Mouse (Mus musculus) cerebellum, adult 11 months (tissue): ENCODE data around the gene Vrtn.
A peak's percentile ranks its signal among the peaks of the same experiment; 100 is the strongest.

Source experiments
- DNase-seq: peaks from one replicate; pipeline ENCODE4 v3.0.0; 2022

Vrtn gene

GRCm38 (mm10) chr12:84640654-84641053 is at the start of gene Vrtn:
Gene Vrtn, plus strand, starts transcription at chr12:84641019.
- no peak for DNase-seq

DNA sequence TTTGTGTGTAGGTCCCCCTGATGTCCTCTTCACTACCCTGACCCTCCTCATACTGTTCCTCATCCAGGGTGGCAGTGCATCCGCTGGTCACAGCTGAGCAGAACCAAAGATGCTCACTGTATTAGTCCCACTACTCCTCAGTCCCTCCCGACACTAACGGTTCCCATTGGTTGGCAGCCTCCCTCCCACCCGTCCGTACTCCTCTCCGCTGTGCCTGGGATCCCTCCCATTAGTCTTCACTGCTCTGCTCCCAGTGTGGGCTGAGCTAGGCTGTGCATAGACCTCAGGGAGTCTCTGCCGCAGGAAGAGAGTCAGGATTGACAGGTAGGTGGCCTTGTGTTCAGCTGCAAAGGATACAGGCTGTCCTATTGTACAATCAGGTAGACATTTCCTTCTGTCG is 42.5 kb upstream of the Vrtn start:
- DNase-seq: no peak

GRCm38 (mm10) chr12:84604001-84604400 is 36.8 kb upstream of the Vrtn start:
- DNase-seq: no peak

- DNase-seq: no peak
Observed at GRCm38 (mm10) chr12:84605860-84606259, 35.0 kb upstream of the Vrtn start.

- DNase-seq: no peak
Observed at GRCm38 (mm10) chr12:84611718-84612117, 29.1 kb upstream of the Vrtn start.

GRCm38 (mm10) chr12:84612518-84612917 is 28.3 kb upstream of the Vrtn start:
- no peak for DNase-seq

- DNase-seq: no peak
Observed at GRCm38 (mm10) chr12:84614001-84614400, 26.8 kb upstream of the Vrtn start.

DNA sequence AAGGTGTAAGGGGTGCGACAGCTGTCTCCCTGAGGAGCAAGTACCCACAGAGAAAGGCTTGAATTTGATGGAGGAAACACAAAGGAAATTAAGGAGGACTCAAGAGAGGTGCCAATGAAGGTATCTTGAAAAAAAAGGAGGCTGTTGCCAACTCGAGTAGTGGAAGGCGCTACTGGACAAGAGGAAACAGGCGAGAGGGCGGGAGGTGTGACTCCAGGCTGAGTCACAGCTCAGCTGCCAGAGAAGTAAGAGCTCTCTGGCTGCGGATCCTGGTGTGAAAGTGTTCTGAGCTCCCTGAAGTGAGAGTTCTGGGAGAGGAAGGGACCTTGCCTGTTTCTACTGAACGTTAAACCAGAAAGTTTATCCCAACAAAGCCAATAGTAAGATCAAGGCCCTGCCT is 26.3 kb upstream of the Vrtn start:
- DNase-seq: no peak

- peak; percentile 92 for DNase-seq
Observed at GRCm38 (mm10) chr12:84616977-84617630, 23.7 kb upstream of the Vrtn start, which contains the start of gene Abcd4. Gene Abcd4, minus strand, starts transcription at chr12:84617413.

- DNase-seq: no peak
Observed at GRCm38 (mm10) chr12:84617663-84618062, 23.2 kb upstream of the Vrtn start.

GRCm38 (mm10) chr12:84620975-84621374 is 19.8 kb upstream of the Vrtn start:
- DNase-seq: no peak

GRCm38 (mm10) chr12:84624601-84625000 is 16.2 kb upstream of the Vrtn start:
- DNase-seq: no peak

DNA sequence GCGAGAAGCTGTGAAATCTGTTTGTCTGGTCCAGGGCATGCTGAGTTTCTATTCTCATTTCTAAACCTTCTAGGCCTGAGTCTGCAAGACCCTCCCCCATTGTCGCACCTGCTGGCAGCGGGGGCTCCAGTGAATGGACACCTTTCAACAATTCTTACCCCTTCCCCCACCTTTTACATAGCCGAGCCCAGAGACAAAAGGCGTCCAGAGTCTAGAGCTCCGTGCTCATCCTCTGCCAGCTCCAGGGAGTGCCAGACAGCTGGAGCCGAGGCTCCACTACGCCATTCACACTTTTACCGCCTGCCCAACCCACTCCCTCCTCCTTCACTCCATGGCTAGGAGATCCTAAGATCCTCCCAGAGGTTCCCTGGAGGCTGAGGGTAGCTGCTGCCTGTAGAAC is 15.7 kb upstream of the Vrtn start:
- no peak for DNase-seq

DNA sequence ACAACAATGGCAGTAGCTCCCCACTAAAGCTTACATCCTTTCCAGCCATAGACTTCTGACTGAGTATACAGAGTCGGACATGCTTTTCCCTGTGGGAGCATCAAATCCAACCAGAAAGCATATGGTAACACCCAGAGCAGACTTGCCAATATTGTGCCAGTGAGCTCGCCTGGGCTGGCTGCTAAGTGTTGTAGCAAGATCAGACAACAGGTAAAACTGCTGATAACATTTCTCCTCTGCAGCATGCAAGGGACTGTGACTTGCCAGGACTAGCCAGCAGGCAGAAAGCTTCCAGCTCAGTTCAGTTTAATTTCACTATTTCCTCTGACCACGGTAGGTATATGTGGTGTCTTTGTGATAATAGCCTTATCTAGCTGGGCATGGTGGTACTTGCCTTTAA is 9.0 kb upstream of the Vrtn start:
- no peak for DNase-seq

DNA sequence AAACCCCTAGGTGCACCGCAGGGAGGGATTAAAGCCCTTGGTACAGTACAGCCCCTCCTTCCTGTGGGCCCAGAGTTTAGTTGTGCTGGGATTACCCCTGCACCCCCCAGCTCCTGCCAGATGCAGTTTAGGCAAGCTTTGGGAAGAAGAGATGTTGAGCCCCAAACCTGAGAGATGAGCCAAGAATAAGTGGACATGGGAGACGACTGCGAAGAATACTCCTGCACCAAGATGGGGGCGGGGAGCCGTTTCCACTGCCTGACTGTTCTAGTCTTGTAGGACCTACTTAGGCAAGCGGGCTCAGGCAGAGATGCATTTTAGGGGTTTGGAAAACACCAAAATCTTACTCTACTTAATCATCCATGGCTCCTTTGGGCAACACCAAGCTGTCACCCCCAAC is 566 bp upstream of the Vrtn start:
- DNase-seq: no peak

DNA sequence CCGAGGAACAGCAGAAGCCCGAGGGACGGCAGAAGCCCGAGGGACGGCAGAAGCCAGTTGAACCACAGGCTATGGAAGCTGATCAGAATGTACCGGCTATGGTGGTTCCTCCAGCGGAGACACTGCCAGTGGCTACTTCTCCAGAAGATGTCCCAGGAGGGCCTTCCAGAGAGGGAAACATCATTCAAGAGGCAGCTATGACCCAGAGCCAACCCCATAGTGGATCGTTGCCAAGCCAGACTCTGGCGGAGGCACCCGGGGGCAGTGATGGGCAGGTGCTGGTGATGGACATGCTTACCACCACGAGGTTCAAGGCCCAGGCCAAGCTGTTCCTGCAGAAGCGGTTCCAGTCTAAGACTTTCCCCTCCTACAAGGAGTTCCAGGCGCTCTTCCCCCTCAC is 9.4 kb downstream of the Vrtn start:
- no peak for DNase-seq

GRCm38 (mm10) chr12:84653912-84654311 is 13.1 kb downstream of the Vrtn start:
- DNase-seq: peak; percentile 56

GRCm38 (mm10) chr12:84670555-84670954 is 29.7 kb downstream of the Vrtn start:
- DNase-seq: no peak

DNA sequence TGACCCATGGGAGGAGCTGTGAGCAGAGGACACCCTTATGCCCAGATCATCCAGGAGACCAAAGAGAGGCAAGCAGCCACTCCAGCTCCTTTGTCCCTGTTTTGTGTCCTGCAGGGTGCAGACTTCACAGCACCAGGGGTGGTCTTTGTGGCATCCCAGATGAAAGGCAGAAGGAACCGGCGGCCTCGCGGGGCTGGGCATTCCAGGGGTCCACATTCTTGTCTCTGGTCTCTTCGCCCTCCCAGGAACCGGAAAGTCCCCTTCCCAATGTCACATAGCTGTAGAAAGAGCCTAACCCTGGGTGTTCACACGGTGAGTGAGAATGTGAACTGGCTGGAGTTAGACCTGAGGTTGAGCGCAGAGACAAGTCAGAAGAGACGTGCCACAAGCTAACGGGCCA is 30.8 kb downstream of the Vrtn start:
- DNase-seq: no peak

- DNase-seq: no peak
Observed at GRCm38 (mm10) chr12:84674666-84675526, 34.1 kb downstream of the Vrtn start.

DNA sequence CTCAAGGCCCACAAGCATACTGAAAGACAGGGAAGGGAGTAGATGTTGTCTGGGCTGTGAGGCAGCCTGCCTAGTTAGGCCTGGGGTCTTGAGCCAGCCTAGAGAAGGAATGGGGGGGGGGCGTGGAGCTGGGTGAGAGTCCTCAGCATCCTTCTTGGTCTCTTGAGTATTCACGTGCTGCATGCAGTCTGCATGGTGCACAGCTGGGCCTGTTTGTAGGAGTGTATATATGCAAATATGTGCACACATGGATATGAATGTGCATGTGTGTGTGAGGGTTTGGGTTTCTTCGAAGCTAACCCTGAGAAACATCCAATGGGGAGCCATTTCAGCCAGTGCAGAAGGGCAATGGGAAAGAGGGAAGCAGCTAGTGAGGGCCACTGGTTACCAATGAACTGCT is 35.2 kb downstream of the Vrtn start:
- DNase-seq: no peak

- DNase-seq: peak; percentile 38
Observed at GRCm38 (mm10) chr12:84684569-84684968, 43.8 kb downstream of the Vrtn start.

GRCm38 (mm10) chr12:84686176-84686575 is 45.4 kb downstream of the Vrtn start:
- no peak for DNase-seq

- no peak for DNase-seq
Observed at GRCm38 (mm10) chr12:84687531-84687930, 46.7 kb downstream of the Vrtn start.
